Mouse (Mus musculus) mesoderm, embryonic 11.5 days (tissue): Measurements from ENCODE around the gene Hist1h4b.

Experiments used
- DNase-seq: peaks from one replicate; pipeline ENCODE4 v3.0.0-alpha.2; 2012; ENCODE audit warnings: low read depth, low spot score

Gene Hist1h4b

DNA sequence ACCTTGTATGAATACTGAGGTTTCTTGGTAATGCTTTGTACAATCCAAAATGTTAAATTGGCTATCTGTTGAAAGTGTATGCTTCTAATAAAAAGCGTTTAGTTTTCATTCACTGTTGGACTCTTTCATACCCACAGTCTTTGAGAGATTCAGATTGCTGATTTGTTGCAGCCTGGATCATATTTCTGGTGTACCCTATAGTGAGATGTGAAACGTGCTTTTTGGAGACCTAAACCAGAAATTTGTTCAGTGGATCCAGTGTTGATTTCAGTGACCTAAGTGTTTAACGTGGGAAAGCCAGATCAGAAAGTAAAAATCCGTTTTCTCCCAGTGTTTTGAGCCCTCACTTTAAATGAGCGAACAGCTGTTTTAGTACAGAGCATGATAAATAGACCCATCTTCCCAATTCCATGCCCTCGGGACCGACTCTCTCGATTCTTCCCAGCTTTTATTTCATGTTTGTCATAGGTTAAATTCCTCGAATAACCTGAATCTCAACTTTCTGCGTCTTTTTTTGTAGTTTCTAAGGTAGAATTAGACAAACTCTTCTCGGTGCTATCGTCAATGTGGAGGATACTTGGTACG, 16.5 kb upstream of the Hist1h4b start:
- no peak for DNase-seq

DNA sequence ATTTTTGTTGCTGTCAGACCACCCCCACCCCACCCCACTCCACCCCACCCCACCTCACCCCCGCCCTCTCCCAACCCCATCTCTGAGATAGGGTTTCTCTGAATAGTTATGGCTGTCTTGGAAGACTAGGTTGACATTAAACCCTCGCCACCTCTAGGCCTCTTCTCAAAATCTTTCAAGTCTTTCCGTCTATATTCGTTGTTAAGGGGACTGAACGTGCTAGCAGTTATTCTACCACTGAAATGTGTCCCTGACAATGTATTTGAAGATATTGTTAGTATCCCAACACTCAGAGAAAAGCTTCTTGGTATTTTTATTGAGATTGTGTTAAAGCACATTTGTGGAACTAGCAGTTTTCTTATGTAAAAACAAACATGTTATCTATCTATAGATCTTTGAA, 15.9 kb upstream of the Hist1h4b start:
- DNase-seq, result no peak

DNA sequence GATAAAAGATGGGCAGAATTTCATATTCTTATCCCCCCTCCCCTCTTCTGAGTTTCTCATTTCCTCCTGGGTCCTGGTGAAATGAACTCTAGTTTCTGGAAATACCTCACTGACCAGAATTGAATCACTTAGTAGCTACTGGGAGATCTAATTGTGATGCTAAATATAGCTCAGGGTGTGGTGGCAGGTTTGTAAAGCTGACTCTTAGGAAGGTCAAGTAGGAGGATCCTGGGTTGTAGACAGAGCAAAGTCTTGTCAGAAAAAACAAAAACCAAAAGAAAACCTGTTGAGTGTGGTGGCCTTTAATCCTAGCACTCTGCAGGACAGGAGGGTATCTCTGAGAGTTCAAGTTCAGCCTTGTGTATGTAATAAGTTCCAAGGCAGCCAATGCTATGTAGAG, 14.8 kb upstream of the Hist1h4b start:
- no peak for DNase-seq

DNA sequence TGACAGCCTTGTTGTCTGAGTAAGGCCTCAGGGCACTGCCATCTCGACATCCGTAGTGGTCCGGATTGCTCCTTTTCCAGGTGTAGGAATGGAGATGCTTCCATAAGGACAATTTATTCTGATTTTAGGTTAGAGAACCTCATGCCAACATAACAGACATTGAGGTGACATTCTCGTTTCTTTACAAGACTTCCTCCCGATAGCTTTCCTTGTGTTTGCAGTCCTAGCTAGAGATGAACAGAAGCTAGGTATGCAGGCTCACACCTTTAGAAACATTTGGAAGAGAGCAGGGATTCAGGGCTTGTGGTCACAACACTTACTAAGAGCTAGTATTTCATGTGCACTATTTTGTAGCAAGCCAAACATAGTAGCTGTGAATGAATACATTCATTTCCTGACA, 13.6 kb upstream of the Hist1h4b start:
- DNase-seq, result no peak

DNA sequence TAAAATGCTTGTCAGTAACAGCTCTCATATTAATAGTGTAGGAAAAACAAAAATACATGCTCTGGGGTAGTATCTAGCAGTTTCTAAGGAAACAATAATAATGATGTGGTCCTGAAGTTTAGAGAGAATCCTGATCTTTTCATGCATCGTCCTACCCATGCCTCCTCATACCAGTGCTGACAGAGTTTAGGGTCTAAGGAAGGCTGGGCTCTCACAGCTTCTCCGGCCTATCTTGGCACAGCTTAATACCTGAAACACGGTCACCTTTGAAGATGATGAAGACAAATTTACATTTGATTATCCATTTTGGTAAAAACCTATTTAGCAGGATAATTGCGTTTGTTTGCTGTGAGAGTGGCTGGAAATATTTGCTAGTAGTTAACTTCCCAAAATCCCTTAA, 12.8 kb upstream of the Hist1h4b start:
- peak; percentile 21 for DNase-seq

DNA sequence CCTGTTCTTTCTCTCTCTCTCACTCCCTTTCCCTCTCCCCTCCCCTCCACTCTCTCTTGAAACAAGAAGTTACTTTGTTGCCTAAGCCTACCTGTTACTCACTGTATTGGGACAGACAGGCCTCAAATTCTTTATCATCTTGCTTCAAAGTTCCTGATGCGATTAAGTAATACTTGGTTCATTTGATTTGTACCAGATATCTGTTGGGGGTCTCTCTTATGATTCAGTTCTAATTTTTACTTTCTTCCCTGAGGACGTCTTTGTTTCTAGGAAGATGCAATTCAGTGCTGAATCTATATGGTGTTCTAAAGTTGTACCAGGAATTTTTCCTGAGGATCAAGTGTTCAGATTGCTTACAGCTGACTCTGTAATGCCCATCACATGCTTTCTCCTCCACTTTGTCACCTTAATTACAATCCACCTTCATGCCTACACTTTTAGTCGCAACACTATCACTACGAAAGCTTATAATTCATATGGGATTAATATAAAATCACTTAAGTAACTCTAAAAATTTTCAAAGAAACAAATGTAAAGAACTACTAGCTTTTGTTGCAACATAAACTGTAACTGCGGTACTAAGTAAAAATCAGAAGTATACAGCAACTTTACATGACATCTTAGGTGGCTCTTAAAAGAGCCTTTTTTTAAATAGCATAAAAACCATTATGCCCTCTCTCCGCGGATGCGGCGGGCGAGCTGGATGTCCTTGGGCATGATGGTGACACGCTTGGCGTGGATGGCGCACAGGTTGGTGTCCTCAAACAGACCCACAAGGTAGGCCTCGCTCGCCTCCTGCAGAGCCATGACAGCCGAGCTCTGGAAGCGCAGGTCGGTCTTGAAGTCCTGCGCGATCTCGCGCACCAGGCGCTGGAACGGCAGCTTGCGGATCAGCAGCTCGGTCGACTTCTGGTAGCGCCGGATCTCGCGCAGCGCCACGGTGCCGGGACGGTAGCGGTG, 12.1 kb upstream of the Hist1h4b start:
- DNase-seq, result peak; percentile 23

DNA sequence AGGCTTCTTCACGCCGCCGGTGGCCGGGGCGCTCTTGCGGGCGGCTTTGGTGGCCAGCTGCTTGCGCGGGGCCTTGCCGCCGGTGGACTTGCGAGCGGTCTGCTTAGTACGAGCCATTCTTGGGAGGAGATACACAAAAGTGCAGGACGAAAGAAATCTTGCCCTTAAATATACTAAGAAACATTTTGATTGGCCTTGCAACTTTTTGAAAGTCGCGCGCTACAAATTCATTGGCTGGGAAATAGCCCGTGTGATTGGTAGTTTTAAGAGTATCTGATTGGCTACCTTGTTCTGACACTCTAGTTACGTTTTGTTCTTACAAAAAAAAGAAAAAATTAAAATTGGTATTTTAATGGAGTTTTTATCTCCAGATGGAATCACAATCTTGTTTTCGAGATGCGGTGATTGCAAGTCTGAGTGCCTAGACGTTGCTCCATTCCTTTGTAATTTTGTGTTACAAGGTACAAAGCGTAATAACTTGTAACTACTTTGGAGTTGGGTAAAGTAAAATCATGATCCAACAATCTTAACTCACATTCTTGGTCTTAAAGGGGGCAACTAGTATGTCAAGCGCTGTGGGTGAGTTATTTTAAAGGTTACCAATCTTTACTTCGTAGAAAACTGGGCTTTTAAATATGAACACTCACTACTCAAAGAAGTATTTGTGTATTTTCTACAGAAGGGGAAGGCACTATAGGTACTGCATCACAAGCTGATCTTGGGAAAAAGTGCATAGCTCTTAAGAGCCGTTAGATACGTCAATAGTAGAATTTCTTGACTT, 11.2 kb upstream of the Hist1h4b start, which contains the start of gene Hist1h3c:
Gene Hist1h3c, minus strand, starts transcription at position 222 of the 781 bp plus-strand sequence.
- peak; percentile 93 for DNase-seq

DNA sequence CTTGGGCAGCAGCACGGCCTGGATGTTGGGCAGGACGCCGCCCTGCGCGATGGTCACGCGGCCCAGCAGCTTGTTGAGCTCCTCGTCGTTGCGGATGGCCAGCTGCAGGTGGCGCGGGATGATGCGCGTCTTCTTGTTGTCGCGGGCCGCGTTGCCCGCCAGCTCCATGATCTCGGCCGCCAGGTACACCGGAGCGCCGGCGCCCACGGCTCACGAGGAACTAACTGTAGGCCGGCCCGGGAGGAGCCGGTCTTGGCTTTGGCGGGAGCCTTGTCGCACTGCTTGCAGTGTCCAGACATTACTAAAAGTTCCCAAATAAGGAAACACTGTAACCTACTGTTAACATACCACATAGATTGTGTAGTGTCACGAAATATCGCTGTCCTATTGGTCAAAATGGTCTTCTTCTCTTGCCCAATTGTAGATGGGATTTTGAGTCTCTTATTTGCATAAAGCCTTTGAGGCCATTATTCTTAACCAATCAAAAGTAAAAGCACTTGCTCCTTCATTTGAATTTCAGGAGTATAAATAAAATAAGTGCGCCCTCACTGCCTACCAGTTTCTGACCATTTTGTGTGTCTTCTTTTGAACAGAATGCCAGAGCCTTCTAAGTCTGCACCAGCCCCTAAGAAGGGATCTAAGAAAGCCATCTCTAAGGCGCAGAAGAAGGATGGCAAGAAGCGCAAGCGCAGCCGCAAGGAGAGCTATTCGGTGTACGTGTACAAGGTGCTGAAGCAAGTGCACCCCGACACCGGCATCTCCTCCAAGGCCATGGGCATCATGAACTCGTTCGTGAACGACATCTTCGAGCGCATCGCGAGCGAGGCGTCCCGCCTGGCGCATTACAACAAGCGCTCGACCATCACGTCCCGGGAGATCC, 10.4 kb upstream of the Hist1h4b start, which contains the start of gene Hist1h2bb:
Gene Hist1h2bb, plus strand, starts transcription at position 534 of the 880 bp plus-strand sequence.
- DNase-seq, result peak; percentile 88

DNA sequence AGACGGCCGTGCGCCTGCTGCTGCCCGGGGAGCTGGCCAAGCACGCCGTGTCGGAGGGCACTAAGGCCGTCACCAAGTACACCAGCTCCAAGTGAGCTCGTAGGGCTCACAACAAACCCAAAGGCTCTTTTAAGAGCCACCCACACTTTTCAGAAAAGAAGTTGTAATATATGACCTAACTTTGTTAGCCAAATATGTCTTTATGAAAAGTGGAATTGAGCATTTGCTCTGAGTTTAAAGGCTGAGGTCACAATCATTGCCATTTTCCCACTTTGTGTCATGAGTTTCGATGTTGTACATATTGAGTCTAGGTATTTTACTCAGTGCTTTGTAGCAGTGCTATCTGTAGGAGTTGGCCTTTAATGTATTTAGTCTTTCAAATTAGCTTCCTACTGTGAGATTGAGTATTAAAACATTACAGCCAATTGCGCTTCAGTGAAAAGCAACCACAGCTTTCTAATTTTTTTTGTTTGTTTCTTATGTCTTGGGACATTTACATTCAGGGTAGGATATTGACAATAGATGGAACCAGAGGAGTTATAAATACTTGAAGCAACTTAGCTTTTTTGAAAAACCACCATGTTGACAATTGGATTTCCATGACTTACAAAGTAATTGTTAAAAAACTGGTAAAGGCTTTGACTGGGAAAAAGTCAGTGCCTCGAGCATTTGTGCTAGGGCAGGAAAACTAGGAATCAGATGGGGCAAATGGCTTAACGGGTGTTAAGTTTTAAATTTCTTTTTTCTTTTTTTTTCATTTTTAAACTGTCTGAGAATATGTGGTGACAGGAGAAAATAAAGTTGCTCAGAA, 9.5 kb upstream of the Hist1h4b start:
- peak; percentile 24 for DNase-seq

DNA sequence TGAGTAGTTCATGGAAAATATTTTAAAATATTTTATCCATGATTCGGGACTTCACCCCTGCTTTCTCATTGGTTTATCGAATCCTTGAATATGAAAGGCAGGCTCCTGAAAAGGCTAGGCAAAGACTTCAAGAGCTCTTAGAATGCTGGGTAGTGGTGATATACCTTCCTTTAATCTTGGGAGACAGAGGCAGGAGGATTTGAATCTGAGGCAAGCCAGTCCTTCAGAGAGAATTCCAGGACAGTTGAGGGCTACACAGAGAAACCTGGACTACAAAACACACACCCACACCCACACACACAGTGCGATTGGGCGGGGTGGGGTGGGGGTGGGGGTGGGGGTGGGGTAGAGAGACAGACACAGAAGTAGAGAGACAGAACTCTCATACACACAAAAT, 8.9 kb upstream of the Hist1h4b start:
- DNase-seq, result no peak

DNA sequence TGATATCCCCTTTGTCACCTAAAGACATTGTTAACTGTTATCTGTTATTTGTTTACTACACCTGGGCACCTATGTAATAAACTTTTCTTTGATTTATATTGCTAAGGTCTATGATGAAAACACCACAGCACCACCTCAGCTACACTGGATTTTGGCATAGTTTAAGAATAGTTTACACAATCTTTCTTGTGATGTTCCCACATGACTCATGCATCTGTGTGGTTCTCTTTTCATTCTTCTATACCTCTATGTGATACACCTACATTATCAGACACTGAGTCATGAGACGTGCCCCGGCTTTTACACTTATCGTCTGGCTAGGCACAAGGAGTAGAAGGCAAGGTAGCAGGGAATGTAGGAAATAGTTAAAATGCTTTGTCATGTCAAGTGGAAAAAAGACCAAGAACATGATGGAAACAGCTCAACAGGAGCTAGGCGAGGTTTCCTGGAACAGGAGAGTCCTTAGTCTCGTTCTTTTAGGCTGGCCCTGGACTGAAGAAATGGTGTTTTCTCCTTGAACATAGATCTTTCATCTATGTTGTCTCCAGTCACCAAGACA, 7.2 kb upstream of the Hist1h4b start:
- no peak for DNase-seq

DNA sequence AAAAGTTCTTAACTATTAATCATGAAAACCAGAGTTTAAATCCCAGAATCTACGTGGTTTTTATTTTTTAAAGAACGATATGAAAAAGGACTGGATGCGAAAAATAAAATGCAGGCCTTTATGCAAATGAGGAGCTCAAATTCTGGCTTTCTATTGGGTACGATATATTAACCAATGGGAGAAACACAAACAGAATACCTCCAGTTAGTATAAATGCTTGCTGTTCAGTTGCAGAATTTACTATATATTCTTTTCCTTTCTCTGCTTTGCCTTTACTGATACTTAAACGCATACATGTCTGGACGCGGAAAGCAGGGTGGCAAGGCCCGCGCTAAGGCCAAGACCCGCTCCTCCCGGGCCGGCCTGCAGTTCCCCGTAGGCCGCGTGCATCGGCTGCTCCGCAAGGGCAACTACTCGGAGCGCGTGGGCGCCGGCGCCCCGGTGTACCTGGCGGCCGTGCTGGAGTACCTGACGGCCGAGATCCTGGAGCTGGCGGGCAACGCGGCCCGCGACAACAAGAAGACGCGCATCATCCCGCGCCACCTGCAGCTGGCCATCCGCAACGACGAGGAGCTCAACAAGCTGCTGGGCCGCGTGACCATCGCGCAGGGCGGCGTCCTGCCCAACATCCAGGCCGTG, 5.9 kb upstream of the Hist1h4b start, which contains the start of gene Hist1h2ab:
Gene Hist1h2ab, plus strand, starts transcription at position 288 of the 639 bp plus-strand sequence.
- DNase-seq, result peak; percentile 74

DNA sequence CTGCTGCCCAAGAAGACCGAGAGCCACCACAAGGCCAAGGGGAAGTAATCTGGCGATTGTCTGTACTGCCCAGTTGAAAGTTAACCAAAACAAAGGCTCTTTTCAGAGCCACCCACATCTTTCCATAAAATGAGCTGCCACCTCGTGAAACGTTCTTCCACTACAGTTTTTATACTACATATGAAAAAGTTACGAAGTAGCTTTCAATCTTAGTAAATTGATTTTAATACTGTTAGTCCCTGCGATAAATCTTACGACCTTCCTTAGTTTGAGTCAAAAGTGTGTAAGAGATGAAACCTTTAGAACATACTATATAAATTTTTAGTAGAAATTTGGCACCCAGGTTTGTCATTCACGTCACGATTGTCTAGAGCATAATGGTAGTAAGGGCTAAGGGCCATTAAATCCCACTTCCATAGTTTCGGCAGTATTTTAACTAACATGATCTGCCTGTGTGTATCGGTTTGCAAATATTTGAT, 5.3 kb upstream of the Hist1h4b start:
- DNase-seq, result peak; percentile 50

DNA sequence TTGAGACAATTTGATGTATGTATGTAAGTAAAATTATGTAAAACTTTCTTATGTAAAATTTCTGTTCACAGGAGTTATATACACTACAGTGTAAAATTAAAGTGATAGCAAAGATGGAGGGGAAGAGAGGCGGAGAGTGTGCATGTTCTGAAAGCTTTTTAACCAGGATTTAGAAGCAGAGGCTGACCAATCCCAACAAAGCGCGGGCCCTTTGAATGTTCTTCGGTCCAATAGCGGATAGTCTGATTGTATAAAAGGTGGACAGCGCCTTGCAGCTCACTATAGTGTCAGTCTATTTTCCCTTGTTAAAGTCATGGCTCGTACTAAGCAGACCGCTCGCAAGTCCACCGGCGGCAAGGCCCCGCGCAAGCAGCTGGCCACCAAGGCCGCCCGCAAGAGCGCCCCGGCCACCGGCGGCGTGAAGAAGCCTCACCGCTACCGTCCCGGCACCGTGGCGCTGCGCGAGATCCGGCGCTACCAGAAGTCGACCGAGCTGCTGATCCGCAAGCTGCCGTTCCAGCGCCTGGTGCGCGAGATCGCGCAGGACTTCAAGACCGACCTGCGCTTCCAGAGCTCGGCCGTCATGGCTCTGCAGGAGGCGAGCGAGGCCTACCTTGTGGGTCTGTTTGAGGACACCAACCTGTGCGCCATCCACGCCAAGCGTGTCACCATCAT, 4.6 kb upstream of the Hist1h4b start, which contains the start of gene Hist1h3b:
Gene Hist1h3b, plus strand, starts transcription at position 201 of the 675 bp plus-strand sequence.
- peak; percentile 94 for DNase-seq

DNA sequence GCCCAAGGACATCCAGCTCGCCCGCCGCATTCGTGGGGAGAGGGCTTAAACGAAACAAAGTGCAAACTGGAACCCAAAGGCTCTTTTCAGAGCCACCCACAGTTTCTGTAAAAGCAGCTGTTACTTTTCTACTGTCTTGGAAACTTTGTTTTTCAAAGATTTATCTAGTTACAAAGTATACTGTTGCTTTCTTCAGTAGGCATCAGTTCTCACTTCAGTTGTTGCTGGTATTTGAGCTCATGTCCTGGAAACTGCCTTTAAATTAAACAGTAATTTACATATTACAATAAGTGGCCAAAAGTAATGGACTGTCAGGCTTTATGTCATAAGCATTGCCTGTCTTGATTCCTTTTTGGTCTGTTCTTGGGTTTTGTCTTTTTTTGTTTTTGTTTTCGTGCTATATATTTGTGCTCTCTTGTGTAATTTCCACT, 4.1 kb upstream of the Hist1h4b start:
- DNase-seq, result no peak

DNA sequence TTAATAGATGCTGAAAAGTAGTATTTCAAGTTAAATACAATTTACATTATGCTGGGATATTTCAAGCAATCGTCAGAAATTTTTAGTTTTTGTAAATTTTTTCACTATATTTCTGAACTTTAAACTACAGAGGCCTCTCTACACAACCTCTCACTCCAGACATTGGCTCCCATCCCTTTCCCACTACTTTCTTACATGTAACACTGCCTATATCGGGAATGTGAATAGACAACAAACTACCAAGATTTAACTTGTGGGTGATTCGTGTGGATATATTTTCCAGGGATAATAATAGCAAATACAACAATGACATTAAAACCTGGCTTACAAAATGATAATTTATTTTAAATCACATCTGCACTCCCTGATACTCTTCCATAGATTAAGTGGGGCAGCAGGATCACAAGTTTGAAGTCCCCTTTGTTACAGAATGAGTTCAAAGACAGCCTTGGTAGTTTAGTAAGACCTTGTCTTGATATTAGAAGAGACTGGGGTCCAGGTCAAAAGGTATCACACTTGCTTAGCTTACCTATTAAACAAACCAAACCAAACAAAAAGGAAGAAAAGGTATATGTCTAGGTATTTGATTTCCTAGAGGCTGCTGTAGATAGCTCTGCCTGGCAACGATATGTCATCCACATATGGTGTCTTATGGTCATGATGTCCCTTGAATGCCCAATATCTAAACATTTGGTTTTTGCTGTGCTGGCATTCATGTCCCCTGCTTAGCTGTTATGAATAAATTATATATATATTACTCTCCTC, 3.3 kb upstream of the Hist1h4b start:
- DNase-seq, result no peak

DNA sequence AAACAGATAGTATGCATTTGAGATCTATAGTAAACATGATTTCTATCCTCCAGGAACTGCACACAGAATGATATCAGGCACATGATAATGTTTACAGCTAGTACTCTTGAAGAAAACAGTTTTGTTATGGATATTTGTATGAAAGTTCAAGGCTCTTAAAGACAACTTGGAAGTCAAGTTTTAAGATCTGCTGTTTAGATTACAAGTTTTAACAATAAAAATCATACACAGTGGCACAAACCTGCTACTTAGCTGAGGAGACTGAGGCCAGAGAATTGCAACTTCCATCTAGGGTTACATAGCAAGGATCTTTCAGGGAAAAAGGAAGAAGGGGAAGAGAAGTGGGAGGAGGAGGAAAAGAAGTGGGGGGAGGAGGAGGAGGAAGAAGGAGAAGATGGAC, 1.8 kb upstream of the Hist1h4b start:
- no peak for DNase-seq
